Mouse (Mus musculus) midbrain, embryonic 10.5 days (tissue): ENCODE results near the gene Sertad2. TPM values are rescaled to one million over a fixed set of nuclear protein-coding genes. Genes with fewer than 3 reads are reported as not detected.

ENCODE experiments used
- DNase-seq: peaks from one replicate; pipeline ENCODE4 v3.0.0-alpha.2; 2017; ENCODE audit warnings: low spot score
- H3K27ac ChIP-seq: fragments of 300-500 bp; sonication (generic); replicated peaks from 2 replicates; pipeline ENCODE4 v1.5.1; 2016; ENCODE audit warnings: mild to moderate bottlenecking
- H3K27me3 ChIP-seq: fragments of 300-500 bp; sonication (generic); 2 replicates; pipeline ENCODE4 v1.6.1; 2016; ENCODE audit warnings: low read depth, mild to moderate bottlenecking; ENCODE audit not compliant: poor library complexity, severe bottlenecking
- H3K36me3 ChIP-seq: fragments of 300-500 bp; sonication (generic); 2 replicates; pipeline ENCODE4 v1.6.1; 2016; ENCODE audit warnings: mild to moderate bottlenecking, moderate library complexity
- H3K4me1 ChIP-seq: fragments of 300-500 bp; sonication (generic); 2 replicates; pipeline ENCODE4 v1.6.1; 2016
- H3K4me3 ChIP-seq: fragments of 300-500 bp; sonication (generic); 2 replicates; pipeline ENCODE4 v1.5.1; 2016; ENCODE audit warnings: mild to moderate bottlenecking, moderate library complexity
- H3K9me3 ChIP-seq: fragments of 300-500 bp; sonication (generic); replicated peaks from 2 replicates; pipeline ENCODE4 v1.6.1; 2016; ENCODE audit warnings: mild to moderate bottlenecking
- WGBS: fragments of 180-500 bp; shearing (Covaris S2); methylation state at CpG from one replicate; pipeline ENCODE4 v1.1.7; 2016; 5-methylcytosine and 5-hydroxymethylcytosine counted together
- polyA plus RNA-seq: library from polyadenylated mRNA; unstranded; fragments of >200 nt; fragmentation: Nextera tagmentation; extraction: Ambion mirVana; gene quantifications from 2 replicates; pipeline ENCODE4 v1.2.1, GENCODE M21; 2016

The Sertad2 gene
- polyA plus RNA-seq = 30.3 and 36.7 TPM in 2 replicates

- Histone ChIP-seq H3K9me3 (no peaks in the 10 kb centered on the region), H3K36me3 (no peaks in the 10 kb centered on the region), H3K4me3 (peak within 1 kb of the TSS; percentile 88), H3K27ac (peak within 1 kb of the TSS; percentile 94), H3K4me1 (peaks cover 34% of the 10 kb centered on the region), H3K27me3 (peaks cover 41% of the 10 kb centered on the region)
- peak; percentile 99 for DNase-seq
- under 1% methylated on average over 55 of the region's 62 CpGs for WGBS
Observed at GRCm38 (mm10) chr11:20542739-20543452, at the start of gene Sertad2. TSS of gene Sertad2 (plus strand) at chr11:20543253.

- no peaks in the 10 kb centered on the region for H3K36me3 ChIP-seq
- H3K4me1 ChIP-seq = no peaks in the 10 kb centered on the region
- H3K9me3 ChIP-seq = no peaks in the 10 kb centered on the region
- H3K27me3 ChIP-seq = no peaks in the 10 kb centered on the region
- H3K27ac ChIP-seq = no peak overlapping the region
- DNase-seq = no peak
- 81% methylated on average over 6 of the region's 6 CpGs for WGBS
- no peak overlapping the region for H3K4me3 ChIP-seq
Observed at GRCm38 (mm10) chr11:20493922-20494626, 49.0 kb upstream of the Sertad2 start.

- Histone ChIP-seq H3K4me3 (no peak overlapping the region), H3K4me1 (no peaks in the 10 kb centered on the region), H3K36me3 (no peaks in the 10 kb centered on the region), H3K27ac (no peak overlapping the region), H3K27me3 (no peaks in the 10 kb centered on the region), H3K9me3 (no peaks in the 10 kb centered on the region)
- DNase-seq = no peak
- 48% methylated on average over 3 of the region's 3 CpGs for WGBS
Observed at GRCm38 (mm10) chr11:20500516-20500915, 42.5 kb upstream of the Sertad2 start.

GRCm38 (mm10) chr11:20501160-20501955, 41.7 kb upstream of the Sertad2 start:
- no peaks in the 10 kb centered on the region for H3K36me3 ChIP-seq
- no peaks in the 10 kb centered on the region for H3K9me3 ChIP-seq
- H3K4me3 ChIP-seq = no peak overlapping the region
- WGBS = 65% methylated on average over 5 of the region's 5 CpGs
- no peaks in the 10 kb centered on the region for H3K4me1 ChIP-seq
- DNase-seq = no peak
- H3K27me3 ChIP-seq = no peaks in the 10 kb centered on the region
- no peak overlapping the region for H3K27ac ChIP-seq

GRCm38 (mm10) chr11:20513574-20513973, 29.5 kb upstream of the Sertad2 start:
- H3K36me3 ChIP-seq = no peaks in the 10 kb centered on the region
- no peak for DNase-seq
- H3K4me3 ChIP-seq = no peak overlapping the region
- 88% methylated on average over 6 of the region's 6 CpGs for WGBS
- H3K4me1 ChIP-seq = no peaks in the 10 kb centered on the region
- H3K27me3 ChIP-seq = no peaks in the 10 kb centered on the region
- peaks cover 8% of the 10 kb centered on the region; the same call in 1 of the 2 replicates for H3K9me3 ChIP-seq
- H3K27ac ChIP-seq = no peak overlapping the region

- WGBS = 80% methylated on average over 4 of the region's 4 CpGs
- Histone ChIP-seq H3K4me1 (no peaks in the 10 kb centered on the region), H3K27ac (no peak overlapping the region), H3K36me3 (no peaks in the 10 kb centered on the region), H3K27me3 (no peaks in the 10 kb centered on the region), H3K9me3 (peaks cover 8% of the 10 kb centered on the region; the same call in 1 of the 2 replicates), H3K4me3 (no peak overlapping the region)
- DNase-seq = no peak
Observed at GRCm38 (mm10) chr11:20514757-20515156, 28.3 kb upstream of the Sertad2 start.

GRCm38 (mm10) chr11:20521321-20521720, 21.7 kb upstream of the Sertad2 start:
- Histone ChIP-seq H3K9me3 (no peaks in the 10 kb centered on the region), H3K4me3 (no peak overlapping the region), H3K27me3 (no peaks in the 10 kb centered on the region), H3K4me1 (no peaks in the 10 kb centered on the region), H3K36me3 (no peaks in the 10 kb centered on the region), H3K27ac (no peak overlapping the region)
- DNase-seq = no peak
- WGBS = 90% methylated on average over 2 of the region's 2 CpGs

- Histone ChIP-seq H3K9me3 (no peaks in the 10 kb centered on the region), H3K4me1 (no peaks in the 10 kb centered on the region), H3K27me3 (no peaks in the 10 kb centered on the region), H3K4me3 (no peak overlapping the region), H3K27ac (no peak overlapping the region), H3K36me3 (no peaks in the 10 kb centered on the region)
- no peak for DNase-seq
- WGBS = 74% methylated on average over 4 of the region's 4 CpGs
Observed at GRCm38 (mm10) chr11:20522750-20523149, 20.3 kb upstream of the Sertad2 start.

DNA sequence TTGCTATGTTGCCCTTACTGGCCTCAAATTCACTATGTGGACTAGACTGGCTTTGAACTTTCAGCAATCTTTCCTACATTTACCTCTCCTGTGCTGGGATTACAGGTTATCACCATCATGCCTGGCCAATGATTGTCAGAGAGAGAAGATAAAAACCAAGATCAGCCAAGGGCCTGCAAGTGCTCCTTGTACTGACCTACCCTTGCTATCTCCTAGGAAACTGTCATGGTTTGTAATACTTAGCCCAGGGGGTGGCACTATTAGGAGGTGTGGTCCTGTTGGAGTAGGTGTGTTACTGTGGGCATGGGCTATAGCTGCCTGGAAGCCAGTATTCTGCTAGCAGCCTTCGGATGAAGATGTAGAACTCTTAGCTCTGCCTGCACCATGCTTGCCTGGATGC, 18.6 kb upstream of the Sertad2 start:
- H3K27ac ChIP-seq = no peak overlapping the region
- 91% methylated on average over 1 of the region's 1 CpGs for WGBS
- DNase-seq = no peak
- H3K4me3 ChIP-seq = no peak overlapping the region
- no peaks in the 10 kb centered on the region for H3K4me1 ChIP-seq
- no peaks in the 10 kb centered on the region for H3K9me3 ChIP-seq
- H3K36me3 ChIP-seq = no peaks in the 10 kb centered on the region
- H3K27me3 ChIP-seq = no peaks in the 10 kb centered on the region

DNA sequence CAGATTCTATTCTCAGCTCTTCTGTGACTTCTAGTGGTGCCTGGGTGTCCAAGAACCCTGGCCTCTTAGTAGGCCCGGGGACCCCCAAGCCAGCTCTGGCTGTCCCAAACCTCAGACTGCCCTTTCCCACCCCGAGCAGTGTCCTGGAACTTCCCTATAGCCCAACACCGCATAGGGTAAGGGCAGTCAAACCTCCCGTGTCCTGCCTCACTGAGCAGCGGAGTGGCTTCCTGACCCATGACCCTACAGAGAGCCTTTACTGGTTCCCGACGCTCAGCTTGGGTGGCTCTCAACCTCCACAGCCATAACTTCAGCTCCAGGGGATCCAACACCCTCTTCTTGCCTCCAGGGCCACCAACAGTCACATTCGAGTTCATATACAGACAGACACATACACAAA, 17.1 kb upstream of the Sertad2 start:
- 0 out of 2 replicates have a peak overlapping the region, but pooled peaks have one; percentile 9 for H3K27ac ChIP-seq
- H3K27me3 ChIP-seq = no peaks in the 10 kb centered on the region
- DNase-seq = no peak
- no peak overlapping the region for H3K4me3 ChIP-seq
- H3K9me3 ChIP-seq = no peaks in the 10 kb centered on the region
- 81% methylated on average over 8 of the region's 8 CpGs for WGBS
- H3K4me1 ChIP-seq = no peaks in the 10 kb centered on the region
- H3K36me3 ChIP-seq = no peaks in the 10 kb centered on the region

DNA sequence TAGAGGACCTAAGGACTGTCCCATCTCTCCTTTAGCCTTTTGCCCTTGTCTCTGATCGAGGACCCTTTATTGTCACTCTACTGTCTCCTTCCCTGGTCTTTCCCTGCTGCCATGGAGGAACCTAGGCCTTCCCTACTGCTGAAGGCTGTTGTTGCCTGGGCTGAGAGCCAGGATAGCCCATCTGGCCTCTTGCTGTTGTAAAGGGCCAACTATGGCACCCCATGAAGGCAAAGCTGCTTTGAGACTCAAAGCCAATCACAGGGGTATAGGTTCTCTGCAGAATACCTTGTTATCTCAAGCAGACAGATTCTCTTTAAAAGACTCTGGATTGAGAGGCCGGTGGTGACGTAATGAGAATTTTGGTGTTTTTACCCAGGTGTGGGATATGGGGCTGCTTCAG, 15.2 kb upstream of the Sertad2 start:
- Histone ChIP-seq H3K27me3 (no peaks in the 10 kb centered on the region), H3K9me3 (no peaks in the 10 kb centered on the region), H3K4me3 (no peak overlapping the region), H3K4me1 (peaks cover 15% of the 10 kb centered on the region), H3K36me3 (no peaks in the 10 kb centered on the region), H3K27ac (no peak overlapping the region)
- DNase-seq = no peak
- 96% methylated on average over 3 of the region's 3 CpGs for WGBS

GRCm38 (mm10) chr11:20531682-20531991, 11.4 kb upstream of the Sertad2 start:
- no peak for DNase-seq
- H3K4me3 ChIP-seq = peak overlapping the region; percentile 69
- WGBS = 28% methylated on average over 1 of the region's 1 CpGs
- no peaks in the 10 kb centered on the region for H3K9me3 ChIP-seq
- no peaks in the 10 kb centered on the region for H3K36me3 ChIP-seq
- peaks cover 15% of the 10 kb centered on the region for H3K4me1 ChIP-seq
- H3K27me3 ChIP-seq = 0 out of 2 replicates have a peak, but pooled peaks cover 8% of the 10 kb centered on the region
- H3K27ac ChIP-seq = peak overlapping the region; percentile 87
